Mouse (Mus musculus) layer of hippocampus, adult 9-11 months (tissue): ENCODE results near the gene Eif3i.

ENCODE experiments used
- DNase-seq: peaks from one replicate; pipeline ENCODE4 v3.0.0; 2022

Eif3i gene

GRCm38 (mm10) chr4:129600233-129601158 is at the start of gene Eif3i, which contains the start of gene Tmem234:
Eif3i (minus strand) TSS chr4:129600648.
Tmem234 (plus strand) TSS chr4:129600668.
- DNase-seq, result peak; percentile 84

GRCm38 (mm10) chr4:129648656-129649055 is 48.2 kb upstream of the Eif3i start:
- DNase-seq, result no peak

GRCm38 (mm10) chr4:129645204-129645603 is 44.8 kb upstream of the Eif3i start:
- DNase-seq, result no peak

- DNase-seq, result no peak
Observed at GRCm38 (mm10) chr4:129641756-129642155, 41.3 kb upstream of the Eif3i start.

- DNase-seq, result peak; percentile 98
Observed at GRCm38 (mm10) chr4:129640638-129641467, 40.4 kb upstream of the Eif3i start, which contains the start of gene Txlna. Txlna (minus strand) TSS chr4:129641065.

- no peak for DNase-seq
Observed at GRCm38 (mm10) chr4:129640101-129640637, 39.7 kb upstream of the Eif3i start.

GRCm38 (mm10) chr4:129639221-129639620 is 38.8 kb upstream of the Eif3i start:
- DNase-seq, result no peak

- no peak for DNase-seq
Observed at GRCm38 (mm10) chr4:129633852-129634251, 33.4 kb upstream of the Eif3i start.

GRCm38 (mm10) chr4:129631867-129632266 is 31.4 kb upstream of the Eif3i start:
- DNase-seq, result no peak

- DNase-seq, result peak; percentile 64
Observed at GRCm38 (mm10) chr4:129630944-129631343, 30.5 kb upstream of the Eif3i start.

GRCm38 (mm10) chr4:129626035-129626434 is 25.6 kb upstream of the Eif3i start:
- no peak for DNase-seq

GRCm38 (mm10) chr4:129625496-129625895 is 25.0 kb upstream of the Eif3i start:
- DNase-seq, result no peak

GRCm38 (mm10) chr4:129625029-129625370 is 24.6 kb upstream of the Eif3i start:
- peak; percentile 78 for DNase-seq

- DNase-seq, result peak; percentile 95
Observed at GRCm38 (mm10) chr4:129624281-129625028, 24.0 kb upstream of the Eif3i start.

GRCm38 (mm10) chr4:129623681-129624091 is 23.2 kb upstream of the Eif3i start, which contains the start of gene Ccdc28b:
Ccdc28b (minus strand) TSS chr4:129623947.
- peak; percentile 65 for DNase-seq

GRCm38 (mm10) chr4:129622803-129623535 is 22.5 kb upstream of the Eif3i start:
- no peak for DNase-seq

GRCm38 (mm10) chr4:129622120-129622802 is 21.8 kb upstream of the Eif3i start:
- DNase-seq, result no peak

- DNase-seq, result no peak
Observed at GRCm38 (mm10) chr4:129621283-129621841, 20.9 kb upstream of the Eif3i start.

- no peak for DNase-seq
Observed at GRCm38 (mm10) chr4:129620419-129621282, 20.2 kb upstream of the Eif3i start.
